Mouse (Mus musculus): ENCODE data around the gene Gm45717. TPM values are rescaled to one million over a fixed set of nuclear protein-coding genes. Genes with fewer than 3 reads are reported as not detected.
"Not testable (repeated sequence)": the region's sequence is repeated elsewhere in the genome, so short reads cannot be mapped to it uniquely, and the experiment has no call there.

Gene Gm45717
- polyA plus RNA-seq, 1 experiment = 1.2 TPM

DNA sequence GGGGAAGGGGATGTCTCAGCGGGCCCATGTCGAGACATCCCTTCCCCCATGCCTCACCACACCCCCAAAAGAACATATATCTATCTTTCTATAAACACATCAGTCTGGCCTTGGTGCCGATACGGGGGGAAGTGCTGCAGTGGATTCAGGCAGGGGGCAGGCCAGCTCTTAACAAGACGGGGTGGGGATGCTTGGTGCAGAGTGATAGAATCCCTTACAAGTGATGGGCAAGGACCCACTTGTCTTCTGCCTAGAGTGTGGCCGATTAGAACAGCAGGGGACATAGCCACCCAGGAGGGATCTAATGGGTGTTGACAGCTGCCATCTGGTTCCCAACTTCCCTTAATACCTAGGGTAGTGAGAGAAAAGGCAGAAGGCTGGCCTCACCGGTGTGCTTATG, 15.2 kb upstream of the Gm45717 start:
- no peak overlapping the region for H3K4me3 ChIP-seq (ENCODE audit: insufficient read depth, low read length)
- H3K27ac ChIP-seq (ENCODE audit: insufficient read depth, low read depth, low read length) = no peak overlapping the region
- H3K4me1 ChIP-seq (ENCODE audit: control insufficient read depth, insufficient read depth, low read length) = peaks cover 18% of the 10 kb centered on the region
- TF ChIP-seq POLR2A (IDR thresholded peaks at IDR 0.05; ENCODE audit: borderline replicate concordance, low read depth, low read length) = no peak

DNA sequence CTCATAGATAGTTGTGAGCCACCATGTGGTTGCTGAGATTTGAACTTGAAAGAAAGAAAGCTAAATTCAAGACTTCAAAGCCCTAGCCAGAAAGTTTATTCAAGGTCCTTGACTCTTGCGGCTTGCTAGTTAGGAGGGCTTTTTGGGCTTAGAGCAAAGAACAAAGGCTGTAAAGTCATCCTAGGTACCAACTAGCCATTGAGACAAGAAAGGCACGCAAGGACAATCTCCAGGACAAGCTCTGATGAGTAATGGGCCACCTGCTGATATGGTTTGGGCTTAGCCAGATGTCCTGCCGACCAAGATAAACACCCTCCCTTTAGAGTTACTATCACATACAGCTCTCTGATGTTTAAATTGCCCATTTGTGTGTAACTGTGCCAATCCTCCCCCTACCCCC, 13.0 kb upstream of the Gm45717 start:
- peaks cover 18% of the 10 kb centered on the region for H3K4me1 ChIP-seq (ENCODE audit: control insufficient read depth, insufficient read depth, low read length)
- not testable (repeated sequence) for H3K4me3 ChIP-seq (ENCODE audit: insufficient read depth, low read length); H3K27ac ChIP-seq (ENCODE audit: insufficient read depth, low read depth, low read length)

DNA sequence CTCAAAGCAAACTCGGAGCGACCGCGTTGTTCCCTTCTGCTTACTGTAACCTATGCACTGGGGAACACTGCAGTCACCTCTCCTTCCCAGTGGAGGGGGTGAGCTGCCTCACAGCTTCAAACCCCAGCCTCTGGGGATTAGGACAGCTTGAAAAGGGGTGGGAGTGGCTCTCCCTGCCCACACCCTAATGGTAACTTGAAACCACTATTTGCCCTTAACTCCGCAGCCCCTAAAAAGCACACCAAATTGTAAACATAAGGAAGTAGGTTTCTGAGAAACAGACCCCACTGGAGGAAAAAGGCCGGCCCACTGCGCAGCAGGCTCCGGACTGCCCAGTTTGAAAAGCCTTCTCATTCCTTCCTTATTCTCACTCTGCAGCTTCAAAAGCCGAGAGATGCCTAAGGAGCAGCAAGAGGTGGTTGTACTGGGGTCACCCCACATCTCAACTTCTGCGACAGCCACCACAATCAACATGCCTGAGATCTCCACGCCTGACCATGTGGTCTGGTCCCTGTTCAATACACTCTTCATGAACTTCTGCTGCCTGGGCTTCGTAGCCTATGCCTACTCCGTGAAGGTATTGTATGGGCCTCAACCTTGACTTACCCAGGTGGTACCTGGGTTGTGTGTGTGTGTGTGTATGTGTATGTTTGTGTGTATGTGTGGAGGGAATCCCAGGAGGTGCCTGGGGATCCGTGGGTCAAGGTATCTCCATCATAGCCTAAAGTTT, 12.3 kb upstream of the Gm45717 start:
- H3K27ac ChIP-seq (ENCODE audit: insufficient read depth, low read depth, low read length) = no peak overlapping the region
- TF ChIP-seq POLR2A (IDR thresholded peaks at IDR 0.05; ENCODE audit: borderline replicate concordance, low read depth, low read length) (no peak), CTCF (IDR thresholded peaks at IDR 0.05; ENCODE audit: low read depth, low read length) (no peak)
- H3K4me3 ChIP-seq (ENCODE audit: insufficient read depth, low read length) = no peak overlapping the region
- peaks cover 14% of the 10 kb centered on the region for H3K4me1 ChIP-seq (ENCODE audit: control insufficient read depth, insufficient read depth, low read length)

DNA sequence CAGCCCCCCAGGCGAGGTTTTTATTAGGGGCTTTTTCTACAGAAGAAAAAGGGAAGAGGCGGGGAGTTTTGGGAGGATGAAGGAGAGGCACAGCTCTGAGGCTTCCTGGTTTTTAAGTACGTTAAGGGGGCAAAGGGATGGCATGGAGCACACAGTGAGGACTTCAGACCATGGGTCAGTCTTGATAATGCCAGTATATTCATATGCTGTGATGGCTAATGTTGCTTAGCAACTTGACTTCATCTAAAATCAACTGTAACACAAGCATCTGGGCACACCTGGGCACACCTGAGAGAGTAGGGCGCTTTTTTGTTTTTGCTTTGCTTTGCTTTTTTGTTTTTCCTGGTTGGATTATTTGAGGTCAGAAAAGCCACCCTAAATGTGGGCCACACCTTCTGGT, 11.2 kb upstream of the Gm45717 start, which contains the start of gene Ifitm1:
Gene Ifitm1, plus strand, starts transcription at position 301 of the 400 bp plus-strand sequence.
- H3K4me1 ChIP-seq (ENCODE audit: control insufficient read depth, insufficient read depth, low read length) = peaks cover 11% of the 10 kb centered on the region
- H3K4me3 ChIP-seq (ENCODE audit: insufficient read depth, low read length) = no peak within 1 kb of the TSS
- TF ChIP-seq CTCF (IDR thresholded peaks at IDR 0.05; ENCODE audit: low read depth, low read length) (no peak), POLR2A (IDR thresholded peaks at IDR 0.05; ENCODE audit: borderline replicate concordance, low read depth, low read length) (no peak)
- H3K27ac ChIP-seq (ENCODE audit: insufficient read depth, low read depth, low read length) = no peak within 1 kb of the TSS

DNA sequence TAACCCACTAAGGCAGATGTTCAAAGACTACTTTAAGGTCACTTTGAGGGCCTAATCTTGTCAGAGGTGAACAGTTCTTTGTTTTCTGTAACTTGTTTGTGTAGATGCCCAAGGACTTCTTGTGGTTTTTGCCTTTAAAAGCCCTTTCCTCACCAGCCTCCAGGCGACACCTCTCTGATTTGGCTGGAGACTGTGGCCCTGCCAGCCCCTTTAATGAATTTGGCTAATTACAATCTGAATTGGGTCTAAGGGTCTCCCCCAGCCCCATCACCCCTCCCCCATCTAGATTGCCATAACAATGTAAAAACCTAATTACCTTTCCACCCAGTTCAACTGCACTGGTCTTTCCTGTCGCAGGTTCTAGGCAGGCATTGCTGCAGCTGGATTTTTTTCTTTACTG, 7.0 kb upstream of the Gm45717 start:
- no peaks in the 10 kb centered on the region for H3K4me1 ChIP-seq (ENCODE audit: control insufficient read depth, insufficient read depth, low read length)
- no peak overlapping the region for H3K27ac ChIP-seq (ENCODE audit: insufficient read depth, low read depth, low read length)
- H3K4me3 ChIP-seq (ENCODE audit: insufficient read depth, low read length) = no peak overlapping the region
- no peak for TF ChIP-seq POLR2A (IDR thresholded peaks at IDR 0.05; ENCODE audit: borderline replicate concordance, low read depth, low read length)
- no peak for TF ChIP-seq CTCF (IDR thresholded peaks at IDR 0.05; ENCODE audit: low read depth, low read length)

DNA sequence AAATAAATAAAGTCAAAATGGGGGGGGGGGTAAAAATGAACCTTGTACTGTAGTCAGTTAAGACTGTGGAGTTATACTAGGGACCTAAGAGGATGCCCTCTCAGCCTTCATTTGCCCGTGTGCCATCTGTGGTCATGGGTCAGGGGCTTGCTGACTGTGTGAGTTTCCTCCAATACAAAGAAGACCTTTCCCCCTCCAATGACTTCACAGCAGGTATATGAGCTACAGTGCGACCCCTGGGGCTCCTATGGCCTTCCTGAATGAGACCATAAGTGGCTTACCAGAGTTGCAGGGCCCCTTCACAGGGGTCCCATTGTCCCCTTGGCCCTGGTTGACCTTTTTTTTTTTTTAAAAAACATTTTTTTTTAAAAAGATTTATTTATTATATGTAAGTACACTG, 5.7 kb upstream of the Gm45717 start:
- H3K27ac ChIP-seq (ENCODE audit: insufficient read depth, low read depth, low read length) = no peak overlapping the region
- no peak for TF ChIP-seq POLR2A (IDR thresholded peaks at IDR 0.05; ENCODE audit: borderline replicate concordance, low read depth, low read length)
- TF ChIP-seq CTCF (IDR thresholded peaks at IDR 0.05; ENCODE audit: low read depth, low read length) = no peak
- H3K4me1 ChIP-seq (ENCODE audit: control insufficient read depth, insufficient read depth, low read length) = peaks cover 7% of the 10 kb centered on the region
- no peak overlapping the region for H3K4me3 ChIP-seq (ENCODE audit: insufficient read depth, low read length)

DNA sequence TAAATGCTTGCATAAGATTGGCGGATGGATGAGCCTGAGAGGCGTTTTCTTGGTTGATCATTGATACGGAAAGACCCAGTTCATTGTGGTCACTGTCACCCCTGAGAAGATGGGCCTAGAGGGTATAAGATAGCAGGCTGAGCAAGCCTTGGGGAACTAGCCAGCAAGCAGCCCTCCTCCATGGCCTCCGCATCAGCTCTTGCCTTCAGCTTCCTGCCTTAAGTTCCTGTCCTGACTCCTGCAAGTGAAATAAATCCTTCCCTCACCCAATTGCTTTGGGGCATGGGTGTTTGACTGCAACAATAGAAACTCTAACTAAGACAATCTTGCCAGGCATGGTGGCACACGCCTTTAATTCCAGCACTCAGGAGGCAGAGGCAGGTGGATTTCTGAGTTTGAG, 4.3 kb upstream of the Gm45717 start:
- no peak overlapping the region for H3K4me3 ChIP-seq (ENCODE audit: insufficient read depth, low read length)
- H3K4me1 ChIP-seq (ENCODE audit: control insufficient read depth, insufficient read depth, low read length) = peaks cover 11% of the 10 kb centered on the region
- H3K27ac ChIP-seq (ENCODE audit: insufficient read depth, low read depth, low read length) = no peak overlapping the region
- TF ChIP-seq POLR2A (IDR thresholded peaks at IDR 0.05; ENCODE audit: borderline replicate concordance, low read depth, low read length) (no peak), CTCF (IDR thresholded peaks at IDR 0.05; ENCODE audit: low read depth, low read length) (no peak)

DNA sequence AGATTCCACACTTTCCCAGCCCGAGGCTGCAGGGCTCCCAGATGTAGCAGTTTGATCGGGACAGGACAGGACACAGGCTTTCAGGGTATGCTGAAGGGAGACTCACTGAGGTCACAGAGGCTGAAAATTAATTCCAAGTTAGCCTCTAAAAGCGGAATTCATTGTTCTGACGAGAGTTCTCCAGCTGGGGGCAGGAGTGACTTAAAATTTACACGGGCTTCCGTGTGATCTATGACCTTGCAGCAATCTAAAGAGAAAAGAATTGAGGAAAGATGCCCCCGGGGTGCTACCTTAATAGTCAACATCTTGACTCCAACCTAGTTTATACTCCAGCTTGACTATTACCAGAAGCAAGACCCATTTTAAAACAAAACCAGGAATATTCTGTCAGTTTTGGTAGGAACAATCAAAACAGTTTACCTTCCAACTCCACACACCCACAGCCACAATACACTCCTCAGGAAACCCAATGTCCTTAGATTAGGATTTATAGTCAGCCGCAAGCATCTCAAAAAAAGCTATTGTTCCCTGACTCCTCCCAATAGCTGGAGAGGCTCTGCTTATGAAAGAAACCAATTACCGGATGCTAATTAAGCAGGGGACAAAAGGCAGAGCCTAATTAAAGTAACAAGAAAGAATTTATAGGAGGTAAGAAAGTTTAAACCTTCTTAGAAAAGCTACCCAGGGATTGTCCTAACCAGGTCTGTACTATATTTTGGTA, 3.6 kb upstream of the Gm45717 start:
- no peak for TF ChIP-seq POLR2A (IDR thresholded peaks at IDR 0.05; ENCODE audit: borderline replicate concordance, low read depth, low read length)
- 0 out of 2 replicates have a peak, but pooled peaks have one; percentile 8 for TF ChIP-seq CTCF (IDR thresholded peaks at IDR 0.05; ENCODE audit: low read depth, low read length)
- Histone ChIP-seq H3K27ac (ENCODE audit: insufficient read depth, low read depth, low read length) (no peak overlapping the region), H3K4me3 (ENCODE audit: insufficient read depth, low read length) (no peak overlapping the region), H3K4me1 (ENCODE audit: control insufficient read depth, insufficient read depth, low read length) (peaks cover 11% of the 10 kb centered on the region)

DNA sequence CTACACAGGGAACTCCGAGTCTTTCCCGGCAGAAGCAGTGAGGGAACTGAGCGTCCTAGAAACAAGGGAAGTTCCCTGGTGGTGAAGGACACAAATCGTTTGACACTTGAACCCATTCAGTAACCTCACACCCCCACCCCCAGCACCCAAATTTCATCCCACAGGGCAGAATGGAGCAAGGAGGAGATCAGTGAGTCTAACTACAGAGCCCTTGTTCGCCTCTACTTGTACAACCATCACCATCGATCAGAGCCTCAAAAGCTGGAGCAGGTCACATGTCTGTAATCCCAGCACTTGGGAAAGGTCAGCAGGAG, 776 bp upstream of the Gm45717 start:
- H3K4me1 ChIP-seq (ENCODE audit: control insufficient read depth, insufficient read depth, low read length) = peaks cover 30% of the 10 kb centered on the region
- peak overlapping the region; percentile 87 for H3K27ac ChIP-seq (ENCODE audit: insufficient read depth, low read depth, low read length)
- peak overlapping the region; percentile 78; the same call in 1 of the 2 replicates for H3K4me3 ChIP-seq (ENCODE audit: insufficient read depth, low read length)
- TF ChIP-seq POLR2A (IDR thresholded peaks at IDR 0.05; ENCODE audit: borderline replicate concordance, low read depth, low read length) (no peak), CTCF (IDR thresholded peaks at IDR 0.05; ENCODE audit: low read depth, low read length) (no peak)

DNA sequence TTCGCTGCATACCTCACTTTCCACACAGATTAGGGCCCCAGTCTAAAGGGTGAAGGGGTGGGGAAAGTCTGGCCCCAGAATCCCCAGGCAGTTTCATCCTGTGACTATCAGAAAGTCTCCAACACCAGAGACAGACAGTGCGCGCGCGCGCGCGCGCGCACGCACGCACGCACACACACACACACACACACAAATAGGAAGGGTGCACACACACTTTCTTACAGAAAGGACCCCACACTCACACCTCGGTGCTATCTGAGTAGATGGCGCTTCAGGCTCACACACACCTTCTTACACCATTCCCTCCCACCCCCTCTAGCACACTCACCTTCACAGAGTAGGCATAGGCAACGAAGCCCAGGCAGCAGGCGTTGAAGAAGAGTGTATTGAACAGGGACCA, 395 bp downstream of the Gm45717 start:
- H3K4me1 ChIP-seq (ENCODE audit: control insufficient read depth, insufficient read depth, low read length) = peaks cover 39% of the 10 kb centered on the region

More for the DNA sequence above, 395 bp downstream of the Gm45717 start:
- TF ChIP-seq CTCF (IDR thresholded peaks at IDR 0.05; ENCODE audit: low read depth, low read length) = no peak
- 0 out of 2 replicates have a peak, but pooled peaks have one; percentile 11 for TF ChIP-seq POLR2A (IDR thresholded peaks at IDR 0.05; ENCODE audit: borderline replicate concordance, low read depth, low read length)
- Histone ChIP-seq H3K4me3 (ENCODE audit: insufficient read depth, low read length) (peak overlapping the region; percentile 78), H3K27ac (ENCODE audit: insufficient read depth, low read depth, low read length) (peak overlapping the region; percentile 87)

Measured in bone marrow macrophage, adult 2 months (primary cell).